Mouse (Mus musculus): ENCODE measurements around the gene Ric8a. TPM values are rescaled to one million over a fixed set of nuclear protein-coding genes. Genes with fewer than 3 reads are reported as not detected.

Gene Ric8a
- total RNA-seq, 2 experiments from 2014 or later = 43.5 to 58.0 TPM

DNA sequence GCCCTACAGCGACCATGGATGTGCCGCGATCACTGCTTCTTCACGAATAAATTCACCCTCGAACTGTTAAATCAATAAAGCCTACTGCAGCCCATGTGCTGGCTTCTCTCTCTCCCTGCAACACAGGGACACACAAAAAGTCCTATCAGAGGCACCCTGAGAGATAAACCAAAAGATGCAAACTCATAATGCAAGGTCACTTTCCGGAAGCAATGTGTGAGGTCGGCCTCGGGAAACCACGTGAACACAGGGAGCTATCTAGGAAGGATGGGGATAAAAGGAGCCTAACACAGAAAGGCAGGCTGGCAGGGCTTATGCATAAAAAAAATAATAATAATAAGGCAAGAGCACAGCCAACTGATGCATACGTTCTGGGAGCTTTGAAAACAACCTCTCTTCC, 10.1 kb upstream of the Ric8a start:
- DNase-seq = no peak

GRCm38 (mm10) chr7:140847755-140848580, 8.8 kb upstream of the Ric8a start, which contains the start of gene Odf3:
TSS of gene Odf3 (plus strand) at chr7:140847805.
- peak; percentile 91 for DNase-seq

DNA sequence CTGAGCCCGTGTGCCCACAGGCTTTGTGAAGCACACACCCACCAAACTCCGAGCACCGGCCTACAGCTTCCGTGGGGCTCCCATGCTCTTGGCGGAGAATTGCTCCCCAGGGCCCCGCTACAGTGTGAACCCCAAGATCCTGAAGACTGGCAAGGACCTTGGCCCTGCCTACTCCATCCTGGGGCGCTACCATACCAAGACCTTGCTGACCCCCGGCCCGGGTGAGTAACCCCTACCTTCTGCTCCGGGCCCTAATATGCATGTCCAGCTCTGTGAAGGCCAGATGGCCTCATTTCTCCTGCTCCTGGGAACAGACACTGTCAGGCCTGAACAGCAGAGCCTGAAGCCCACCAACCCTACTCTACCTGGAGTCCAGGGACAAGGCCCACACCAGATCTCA, 8.2 kb upstream of the Ric8a start:
- DNase-seq = no peak

GRCm38 (mm10) chr7:140851916-140852315, 4.8 kb upstream of the Ric8a start:
- DNase-seq = peak; percentile 39

- DNase-seq = peak; percentile 67
Observed at GRCm38 (mm10) chr7:140853386-140853785, 3.4 kb upstream of the Ric8a start.

DNA sequence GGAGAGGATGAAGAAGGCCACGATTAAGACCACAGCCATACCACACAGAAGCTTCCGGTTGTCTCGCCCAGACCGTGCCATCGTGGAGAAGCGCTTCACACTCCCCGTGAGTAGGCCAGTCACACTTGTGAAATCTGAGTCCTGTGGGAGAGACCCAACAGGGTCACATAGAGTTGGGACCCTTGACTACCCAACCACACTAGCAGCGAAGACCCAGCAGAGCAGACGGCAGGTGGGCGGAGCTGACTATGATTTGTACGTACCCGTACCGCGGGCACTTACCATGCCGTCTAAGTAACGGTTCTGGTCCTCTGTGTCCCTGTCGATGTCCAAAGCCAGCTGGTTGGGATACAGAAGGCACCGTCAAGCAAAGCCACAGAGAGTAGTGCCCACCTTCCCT, 2.3 kb upstream of the Ric8a start:
- no peak for DNase-seq

GRCm38 (mm10) chr7:140855181-140855580, 1.6 kb upstream of the Ric8a start:
- DNase-seq = no peak

DNA sequence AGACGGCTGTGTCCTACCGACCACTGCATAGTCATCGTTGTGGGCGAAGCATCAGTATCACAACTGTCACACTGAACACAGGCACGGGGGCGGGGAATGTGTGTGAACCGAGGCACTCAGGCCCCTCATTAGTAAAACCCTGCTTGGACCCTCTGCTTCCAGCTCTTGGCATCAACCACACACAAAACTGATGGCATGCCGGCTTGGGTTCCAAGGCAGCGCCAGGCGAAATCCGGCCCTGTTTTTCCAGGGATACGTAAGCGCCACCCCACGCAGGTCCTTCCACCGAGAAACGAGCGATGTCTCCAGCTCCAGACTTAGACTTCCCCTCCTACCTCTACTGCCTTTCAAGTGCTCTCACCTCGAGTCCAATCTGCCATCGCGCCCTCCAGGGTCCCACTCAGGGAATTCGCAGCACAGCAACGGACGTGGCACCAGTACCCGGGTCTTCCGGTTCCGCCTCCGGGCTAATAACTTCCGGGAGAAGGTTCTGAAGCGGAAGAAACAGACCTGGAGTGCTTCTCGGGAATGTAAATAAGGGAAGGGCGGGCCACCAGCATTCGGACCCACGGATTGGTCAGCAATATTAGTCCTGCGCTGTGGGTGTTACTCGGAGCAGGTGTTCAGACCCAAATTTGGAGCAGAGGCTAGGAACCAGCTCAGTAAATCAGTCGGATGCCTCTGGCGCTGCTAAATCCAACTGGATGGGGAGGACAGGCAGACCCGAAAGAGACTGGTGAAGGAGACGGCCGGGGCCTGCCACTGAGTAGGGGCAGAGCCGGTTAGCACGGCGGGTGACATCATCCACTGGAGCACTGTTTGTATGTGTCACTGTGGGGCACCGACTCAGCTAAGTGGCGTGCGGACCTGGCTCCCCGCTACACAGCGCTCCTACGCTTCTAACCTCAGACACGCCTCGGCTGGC, 635 bp upstream of the Ric8a start, which contains the start of gene Gm45785:
TSS of gene Gm45785 (minus strand) at position 472 of the 925 bp plus-strand sequence.
- peak; percentile 88 for DNase-seq

- no peak for DNase-seq
Observed at GRCm38 (mm10) chr7:140857550-140858505, 1.1 kb downstream of the Ric8a start, which contains the start of gene Bet1l. TSS of gene Bet1l (minus strand) at chr7:140857577.

DNA sequence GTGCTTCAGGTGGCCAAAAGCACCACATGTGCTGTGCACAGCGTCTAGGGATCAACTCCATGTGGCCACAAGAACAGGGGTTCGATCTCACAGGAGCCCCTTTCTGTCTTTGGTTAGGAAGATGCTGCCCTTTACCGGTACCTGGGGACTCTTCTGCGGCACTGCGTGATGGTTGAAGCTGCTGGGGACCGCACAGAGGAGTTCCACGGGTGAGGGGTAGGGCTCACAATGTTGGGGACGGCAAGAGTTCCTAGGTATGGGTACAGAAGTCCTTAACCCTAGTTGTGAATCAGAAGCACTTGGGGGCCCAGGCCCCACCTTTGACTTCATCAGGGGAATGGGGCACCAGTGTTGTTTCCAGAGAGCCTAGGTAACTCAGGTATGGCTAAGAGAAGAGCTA, 2.0 kb downstream of the Ric8a start:
- no peak for DNase-seq

DNA sequence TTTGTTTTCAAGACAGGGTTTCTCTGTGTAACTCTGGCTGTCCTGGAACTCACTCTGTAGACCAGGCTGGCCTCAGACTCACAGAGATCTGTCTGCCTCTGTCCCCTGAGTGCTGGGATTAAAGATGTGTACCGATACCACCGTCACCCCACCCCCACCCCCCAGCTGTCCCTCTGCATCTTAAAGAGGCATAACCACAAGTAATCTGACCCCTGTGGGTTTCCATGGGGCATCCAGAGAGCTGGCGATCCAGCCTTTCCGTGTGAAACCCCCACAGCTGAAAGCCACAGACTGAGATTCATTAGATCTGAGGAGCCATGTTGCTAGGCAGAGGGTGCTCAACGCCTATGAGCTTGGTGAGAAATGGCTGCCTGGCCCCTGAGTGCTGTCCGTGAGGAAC, 3.2 kb downstream of the Ric8a start:
- no peak for DNase-seq

DNA sequence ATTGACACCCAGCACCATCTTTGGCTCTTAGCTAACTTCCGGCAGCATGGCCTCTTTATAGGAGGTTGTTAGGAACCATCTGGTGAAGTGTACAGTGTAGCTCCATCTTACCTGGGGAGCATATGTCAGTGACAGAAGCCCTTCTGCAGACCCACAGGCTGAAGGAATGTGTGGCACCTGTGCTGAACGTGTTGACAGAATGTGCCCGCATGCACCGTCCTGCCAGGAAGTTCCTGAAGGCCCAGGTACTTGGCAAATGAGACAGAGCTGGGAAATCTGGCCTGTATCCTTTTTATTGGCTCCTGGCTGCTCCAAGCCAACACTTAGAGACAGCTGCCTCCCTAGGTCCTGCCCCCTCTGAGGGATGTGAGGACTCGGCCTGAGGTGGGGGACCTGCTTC, 4.0 kb downstream of the Ric8a start:
- DNase-seq = no peak

DNA sequence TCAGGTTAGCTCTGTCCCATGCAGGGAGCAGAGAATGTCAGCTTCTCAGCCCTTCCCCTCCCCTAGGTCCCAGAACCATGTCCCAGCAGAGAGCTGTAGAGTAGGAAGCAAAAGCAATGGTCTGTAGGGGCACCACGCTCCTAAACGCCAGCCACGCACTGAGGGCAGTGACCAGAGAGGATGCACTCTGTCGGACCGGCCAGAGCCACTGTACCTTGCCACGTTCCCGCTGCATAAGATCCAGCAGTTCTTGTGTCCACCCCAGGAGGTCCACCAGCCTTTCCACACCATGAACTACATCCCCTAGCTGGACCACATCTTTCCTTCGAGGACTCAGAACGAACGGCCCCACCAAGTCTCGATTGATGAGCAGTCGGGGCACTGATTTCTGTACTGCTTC, 8.0 kb downstream of the Ric8a start:
- no peak for DNase-seq

GRCm38 (mm10) chr7:140874224-140874623, 17.5 kb downstream of the Ric8a start:
- DNase-seq = no peak

- no peak for DNase-seq
Observed at GRCm38 (mm10) chr7:140877364-140877763, 20.6 kb downstream of the Ric8a start.

GRCm38 (mm10) chr7:140879355-140879754, 22.6 kb downstream of the Ric8a start:
- DNase-seq = no peak

- no peak for DNase-seq
Observed at GRCm38 (mm10) chr7:140880419-140880818, 23.7 kb downstream of the Ric8a start.

DNA sequence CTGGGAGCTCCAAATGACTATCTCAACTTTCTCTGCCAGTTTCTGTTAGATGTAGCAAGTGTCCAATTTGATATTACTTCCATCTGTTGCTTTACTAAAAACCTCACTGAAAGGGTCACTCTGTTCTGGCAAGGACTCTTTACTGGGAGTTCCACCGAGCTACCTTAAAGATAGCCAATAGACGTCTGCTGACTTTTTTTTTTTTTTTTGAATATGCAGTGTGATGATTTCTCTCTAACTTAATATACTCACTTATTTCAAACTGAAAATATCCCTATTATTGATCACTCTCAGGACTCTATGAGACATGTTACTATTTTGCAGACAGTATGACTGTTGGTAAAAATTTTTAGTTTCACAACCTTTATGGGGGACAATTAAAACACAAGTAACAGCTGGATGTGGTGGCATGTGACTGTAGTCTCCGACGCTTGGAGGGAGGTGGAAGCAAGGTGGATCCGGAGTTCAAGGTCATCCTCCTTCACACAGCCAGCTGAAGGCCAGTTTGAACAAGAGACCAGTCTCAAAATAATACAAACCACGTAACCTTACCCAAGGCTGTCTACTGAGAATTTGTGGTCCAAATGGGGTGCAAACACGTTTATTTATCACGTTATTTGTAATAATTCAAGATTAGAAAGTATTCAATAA, 24.2 kb downstream of the Ric8a start:
- DNase-seq = no peak

DNA sequence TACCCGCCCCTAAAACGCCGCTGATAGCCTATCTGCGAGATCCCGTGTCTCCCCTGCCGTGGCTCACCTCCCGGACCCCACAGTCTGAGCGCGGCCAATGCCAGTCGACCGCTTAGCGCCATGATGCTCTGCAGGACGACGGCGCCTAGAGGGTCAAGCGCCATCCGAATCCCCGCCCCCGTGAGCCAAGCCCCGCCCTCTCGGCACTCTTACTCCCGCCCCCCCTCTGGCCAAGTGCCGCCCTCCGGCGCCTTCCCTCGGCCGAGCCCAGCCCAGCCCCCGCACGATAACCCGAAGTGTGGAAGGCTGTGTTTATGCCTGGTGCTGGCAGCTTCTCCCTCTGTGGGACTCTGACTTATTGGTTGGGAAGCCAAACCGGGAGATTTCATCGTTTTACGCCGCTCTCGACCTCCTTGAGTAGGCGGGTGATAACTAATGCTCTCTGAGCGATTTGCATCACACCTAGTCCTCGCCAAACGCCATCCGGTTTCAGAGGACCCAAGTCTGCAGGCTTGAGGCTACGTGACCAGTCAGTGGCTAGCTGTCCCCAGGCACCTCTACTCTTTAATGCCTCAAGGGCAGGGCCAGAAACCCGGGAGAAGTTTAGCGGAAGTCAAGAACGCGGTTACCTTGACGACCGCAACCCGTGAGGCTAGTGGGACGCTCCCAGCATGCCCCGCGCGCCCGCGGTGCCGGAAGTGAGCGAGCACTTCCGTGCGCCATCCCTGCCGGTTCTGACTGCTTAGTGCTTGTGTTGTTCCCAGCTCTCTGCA, 25.1 kb downstream of the Ric8a start, which contains the start of the genes Psmd13 and Sirt3:
TSS of gene Psmd13 (plus strand) at position 273 of the 773 bp plus-strand sequence.
TSS of gene Sirt3 (minus strand) at position 614 of the 773 bp plus-strand sequence.
- DNase-seq = peak; percentile 97

DNA sequence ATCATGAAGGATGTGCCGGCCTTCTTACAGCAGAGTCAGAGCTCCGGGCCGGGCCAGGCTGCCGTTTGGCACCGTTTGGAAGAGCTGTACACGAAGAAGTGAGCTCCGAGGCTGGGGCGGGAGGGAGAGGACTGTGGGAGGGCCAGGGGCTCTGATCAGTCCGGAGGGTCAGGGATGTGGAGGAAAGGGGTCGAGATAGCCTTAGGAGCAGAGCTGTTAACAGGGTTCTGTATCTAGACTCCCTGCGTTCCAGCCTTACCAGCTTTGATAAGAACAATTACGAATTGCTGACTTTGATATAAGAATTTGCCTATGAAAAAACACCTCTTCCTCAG, 25.7 kb downstream of the Ric8a start:
- DNase-seq = no peak
